Mouse (Mus musculus) 416B (cell line): ENCODE measurements around the gene Tada2a.

Source experiments
- DNase-seq: peaks from one replicate; pipeline ENCODE4 v3.0.0; 2011; ENCODE audit warnings: low read depth

Tada2a gene

GRCm38 (mm10) chr11:84128943-84129798 lies at the start of gene Tada2a, which contains the start of gene Acaca:
Gene Tada2a, minus strand, starts transcription at chr11:84129600.
Gene Acaca, plus strand, starts transcription at chr11:84129672.
- DNase-seq, result peak; percentile 70

GRCm38 (mm10) chr11:84178571-84178970 lies 49.2 kb upstream of the Tada2a start:
- DNase-seq, result no peak

GRCm38 (mm10) chr11:84172539-84173435 lies 43.4 kb upstream of the Tada2a start:
- no peak for DNase-seq

- peak; percentile 81 for DNase-seq
Measured at GRCm38 (mm10) chr11:84168701-84169288, 39.4 kb upstream of the Tada2a start.

GRCm38 (mm10) chr11:84167046-84167526 lies 37.7 kb upstream of the Tada2a start, which contains the start of gene Gm11437:
Gene Gm11437, minus strand, starts transcription at chr11:84167476.
- no peak for DNase-seq

- DNase-seq, result no peak
Measured at GRCm38 (mm10) chr11:84164561-84164960, 35.2 kb upstream of the Tada2a start.

GRCm38 (mm10) chr11:84164123-84164522 lies 34.7 kb upstream of the Tada2a start:
- DNase-seq, result no peak

- DNase-seq, result no peak
Measured at GRCm38 (mm10) chr11:84156535-84157262, 27.3 kb upstream of the Tada2a start.

- peak; percentile 79 for DNase-seq
Measured at GRCm38 (mm10) chr11:84150884-84151283, 21.5 kb upstream of the Tada2a start.

GRCm38 (mm10) chr11:84146081-84146480 lies 16.7 kb upstream of the Tada2a start:
- no peak for DNase-seq

GRCm38 (mm10) chr11:84145201-84145798 lies 15.9 kb upstream of the Tada2a start:
- DNase-seq, result no peak

GRCm38 (mm10) chr11:84141752-84142151 lies 12.4 kb upstream of the Tada2a start:
- DNase-seq, result peak; percentile 83

GRCm38 (mm10) chr11:84136453-84136852 lies 7.1 kb upstream of the Tada2a start:
- DNase-seq, result no peak

GRCm38 (mm10) chr11:84134331-84134860 lies 5.0 kb upstream of the Tada2a start:
- peak; percentile 48 for DNase-seq

- no peak for DNase-seq
Measured at GRCm38 (mm10) chr11:84129799-84130185, 392 bp upstream of the Tada2a start.

GRCm38 (mm10) chr11:84127977-84128376 lies 1.4 kb downstream of the Tada2a start:
- DNase-seq, result peak; percentile 33

GRCm38 (mm10) chr11:84121051-84121956 lies 8.1 kb downstream of the Tada2a start:
- DNase-seq, result no peak

GRCm38 (mm10) chr11:84117431-84117830 lies 12.0 kb downstream of the Tada2a start:
- peak; percentile 40 for DNase-seq

GRCm38 (mm10) chr11:84116221-84116620 lies 13.2 kb downstream of the Tada2a start:
- DNase-seq, result peak; percentile 39

GRCm38 (mm10) chr11:84115646-84116045 lies 13.8 kb downstream of the Tada2a start:
- no peak for DNase-seq
